Mouse (Mus musculus) layer of hippocampus, adult 18-20 months (tissue): ENCODE measurements at regions not wholly inside any gene's neighbourhood (a gene's known extent, or its start where the extent isn't known, plus 50 kb on each side); places are given as distances from the start of the nearest gene placed in this dataset.

Experiments used
- DNase-seq, 2 experiments: peaks; one replicate each; pipeline ENCODE4 v3.0.0; 2022; ENCODE audit warnings: low spot score in 2 of 2

DNA sequence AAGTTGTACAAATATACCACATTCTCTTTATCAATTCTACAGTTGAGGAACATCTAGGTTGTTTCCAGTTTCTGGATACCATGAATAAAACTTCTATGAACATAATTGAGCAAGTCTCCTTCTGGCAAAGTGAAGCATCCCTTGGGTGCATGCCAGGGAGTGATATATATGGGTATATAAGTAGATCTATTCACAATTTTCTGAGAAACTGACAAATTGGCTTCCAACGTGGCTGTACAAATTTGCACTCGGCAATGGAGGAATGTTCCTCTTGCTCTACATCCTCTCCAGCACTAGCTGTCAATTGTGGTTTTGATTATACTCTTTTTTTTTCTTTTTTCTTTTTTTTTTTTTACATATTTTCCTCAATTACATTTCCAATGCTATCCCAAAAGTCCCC is 576.7 kb downstream of the 9430069I07Rik start:
- DNase-seq, result no peak

GRCm38 (mm10) chr15:33759496-33759895 is 598.2 kb downstream of the 9430069I07Rik start:
- no peak for DNase-seq

GRCm38 (mm10) chr15:33758771-33759170 is 598.9 kb downstream of the 9430069I07Rik start:
- DNase-seq, result no peak
